Mouse (Mus musculus) neural tube, embryonic 11.5 days (tissue): ENCODE measurements at regions not wholly inside any gene's neighbourhood (a gene's known extent, or its start where the extent isn't known, plus 50 kb on each side); places are given as distances from the start of the nearest gene placed in this dataset.

Experiments
- ATAC-seq: fragments of 200-750 bp; cut with Nextera tagmentation; 2 replicates; pipeline ENCODE4 v1.8.0; 2017; ENCODE audit warnings: moderate number of reproducible peaks, mild to moderate bottlenecking, moderate TSS enrichment, moderate library complexity; ENCODE audit not compliant: insufficient read depth, low FRiP score, low TSS enrichment
- DNase-seq: peaks from one replicate; pipeline ENCODE4 v3.0.0-alpha.2; 2015; ENCODE audit warnings: low spot score
- H3K27ac ChIP-seq: fragments of 300-500 bp; sonication (generic); 2 replicates; pipeline ENCODE4 v1.5.1; 2014; ENCODE audit warnings: low read depth, mild to moderate bottlenecking, low read length
- H3K27me3 ChIP-seq: fragments of 300-500 bp; sonication (generic); 2 replicates; pipeline ENCODE4 v1.6.1; 2014; ENCODE audit warnings: mild to moderate bottlenecking, low read length, mixed read lengths; ENCODE audit not compliant: control insufficient read depth, insufficient read depth
- H3K36me3 ChIP-seq: fragments of 300-500 bp; sonication (generic); 2 replicates; pipeline ENCODE4 v1.6.1; 2014; ENCODE audit warnings: mild to moderate bottlenecking, low read length, moderate library complexity, mixed read lengths; ENCODE audit not compliant: control insufficient read depth, insufficient read depth
- H3K4me1 ChIP-seq: fragments of 300-500 bp; sonication (generic); 2 replicates; pipeline ENCODE4 v1.6.1; 2014; ENCODE audit warnings: low read length, mixed read lengths; ENCODE audit not compliant: control insufficient read depth, insufficient read depth
- H3K4me2 ChIP-seq: fragments of 300-500 bp; sonication (generic); 2 replicates; pipeline ENCODE4 v1.6.1; 2014; ENCODE audit warnings: low read depth, mild to moderate bottlenecking, moderate library complexity
- H3K4me3 ChIP-seq: fragments of 300-500 bp; sonication (generic); 2 replicates; pipeline ENCODE4 v1.5.1; 2014; ENCODE audit warnings: low read depth, low read length
- H3K9ac ChIP-seq: fragments of 300-500 bp; sonication (generic); 2 replicates; pipeline ENCODE4 v1.6.1; 2014; ENCODE audit warnings: mild to moderate bottlenecking, low read length
- H3K9me3 ChIP-seq: fragments of 300-500 bp; sonication (generic); 2 replicates; pipeline ENCODE4 v1.6.1; 2016; ENCODE audit warnings: low read length; ENCODE audit not compliant: control insufficient read depth
- WGBS: fragments of 180-500 bp; shearing (Covaris S2); extraction: QIAGEN DNeasy Blood & Tissue Kit; methylation state at CpG from one replicate; pipeline ENCODE4 v1.1.7; 2014; 5-methylcytosine and 5-hydroxymethylcytosine counted together

DNA sequence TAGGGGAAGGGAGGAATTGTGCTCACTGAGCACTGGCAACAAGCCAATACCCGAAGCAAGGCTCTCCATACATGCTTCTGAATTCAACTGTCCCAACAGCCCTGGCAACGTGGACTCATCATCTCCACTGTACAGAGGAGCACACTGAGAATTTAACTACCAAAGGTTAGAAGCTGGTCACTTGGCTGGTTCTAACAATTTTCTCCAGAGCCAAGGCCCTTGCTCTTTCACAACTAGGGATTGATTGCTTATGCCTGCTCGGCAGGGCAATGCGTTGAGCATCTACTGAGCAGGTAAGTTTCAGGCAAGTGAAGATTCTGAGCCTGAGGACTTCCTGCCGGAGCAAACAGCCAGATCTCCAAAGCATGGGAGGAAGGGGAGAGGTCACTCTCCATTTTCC, 616.0 kb upstream of the Cdh5 start:
- no peak for DNase-seq
- H3K4me3 ChIP-seq = no peak overlapping the region
- WGBS = 86% methylated on average over 5 of the region's 5 CpGs
- no peaks in the 10 kb centered on the region for H3K36me3 ChIP-seq
- H3K27me3 ChIP-seq = no peaks in the 10 kb centered on the region
- H3K27ac ChIP-seq = no peak overlapping the region
- H3K9me3 ChIP-seq = no peaks in the 10 kb centered on the region
- no peak overlapping the region for H3K9ac ChIP-seq
- no peak for ATAC-seq
- no peak overlapping the region for H3K4me2 ChIP-seq
- peaks cover 8% of the 10 kb centered on the region for H3K4me1 ChIP-seq

DNA sequence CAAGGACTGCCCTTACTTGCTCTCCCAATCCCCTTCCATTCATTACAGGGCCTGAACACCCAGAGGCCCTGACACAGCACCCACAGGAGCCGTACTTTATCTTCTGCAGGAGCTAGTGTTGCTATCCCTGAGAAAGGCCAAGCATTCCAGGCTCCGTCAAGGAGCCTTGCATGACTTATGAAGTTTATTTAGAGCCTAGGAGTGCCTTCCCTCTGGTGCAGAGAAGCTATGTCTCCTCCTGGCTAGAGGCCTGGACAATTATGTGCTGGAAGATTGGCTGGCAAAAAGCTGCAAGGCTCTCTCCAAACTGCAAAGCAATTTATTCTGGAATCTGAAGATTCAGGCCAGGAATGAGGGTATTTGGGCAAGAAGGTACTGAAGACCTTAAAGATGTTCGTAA, 612.0 kb upstream of the Cdh5 start:
- WGBS = 85% methylated on average over 3 of the region's 3 CpGs

DNA sequence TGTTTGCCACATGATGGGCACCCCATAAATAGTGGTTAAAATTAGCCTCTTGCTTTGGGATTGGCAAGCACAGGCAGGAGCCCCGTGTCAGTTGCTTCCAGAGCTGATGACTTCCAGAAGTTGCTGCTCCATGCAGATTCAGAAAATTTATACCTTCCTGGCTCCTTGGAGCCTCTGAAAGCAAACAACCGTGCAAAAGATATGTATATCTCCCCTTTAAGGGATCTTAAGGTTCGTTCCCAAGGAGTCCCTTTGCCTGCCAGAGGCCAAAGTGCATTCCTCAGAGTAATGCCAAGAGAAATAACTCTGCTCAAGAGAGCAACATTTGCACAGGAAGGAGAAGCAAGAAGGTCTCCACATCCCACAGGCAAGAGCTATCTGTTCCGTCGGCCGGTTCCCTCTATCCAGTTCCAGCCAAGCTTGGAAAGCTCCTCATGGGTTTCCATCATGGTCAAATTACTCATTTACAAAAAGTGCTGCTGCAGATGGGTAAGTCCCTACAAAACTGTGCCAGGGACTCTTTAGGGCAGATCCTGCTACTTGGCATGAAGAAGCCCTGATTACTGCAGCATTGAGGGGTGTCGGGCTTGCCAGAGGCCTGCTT, 608.4 kb upstream of the Cdh5 start:
- H3K4me2 ChIP-seq = no peak overlapping the region
- no peak overlapping the region for H3K9ac ChIP-seq
- no peaks in the 10 kb centered on the region for H3K9me3 ChIP-seq
- H3K36me3 ChIP-seq = no peaks in the 10 kb centered on the region
- DNase-seq (no peak), ATAC-seq (no peak)
- H3K4me3 ChIP-seq = no peak overlapping the region
- no peaks in the 10 kb centered on the region for H3K4me1 ChIP-seq
- WGBS = 68% methylated on average over 7 of the region's 7 CpGs
- H3K27me3 ChIP-seq = no peaks in the 10 kb centered on the region
- H3K27ac ChIP-seq = no peak overlapping the region

More for the DNA sequence above, 612.0 kb upstream of the Cdh5 start:
- no peak overlapping the region for H3K27ac ChIP-seq
- H3K4me1 ChIP-seq = no peaks in the 10 kb centered on the region
- H3K4me2 ChIP-seq = no peak overlapping the region
- H3K4me3 ChIP-seq = no peak overlapping the region
- no peaks in the 10 kb centered on the region for H3K9me3 ChIP-seq
- ATAC-seq (no peak), DNase-seq (no peak)
- no peaks in the 10 kb centered on the region for H3K36me3 ChIP-seq
- H3K9ac ChIP-seq = no peak overlapping the region
- no peaks in the 10 kb centered on the region for H3K27me3 ChIP-seq

DNA sequence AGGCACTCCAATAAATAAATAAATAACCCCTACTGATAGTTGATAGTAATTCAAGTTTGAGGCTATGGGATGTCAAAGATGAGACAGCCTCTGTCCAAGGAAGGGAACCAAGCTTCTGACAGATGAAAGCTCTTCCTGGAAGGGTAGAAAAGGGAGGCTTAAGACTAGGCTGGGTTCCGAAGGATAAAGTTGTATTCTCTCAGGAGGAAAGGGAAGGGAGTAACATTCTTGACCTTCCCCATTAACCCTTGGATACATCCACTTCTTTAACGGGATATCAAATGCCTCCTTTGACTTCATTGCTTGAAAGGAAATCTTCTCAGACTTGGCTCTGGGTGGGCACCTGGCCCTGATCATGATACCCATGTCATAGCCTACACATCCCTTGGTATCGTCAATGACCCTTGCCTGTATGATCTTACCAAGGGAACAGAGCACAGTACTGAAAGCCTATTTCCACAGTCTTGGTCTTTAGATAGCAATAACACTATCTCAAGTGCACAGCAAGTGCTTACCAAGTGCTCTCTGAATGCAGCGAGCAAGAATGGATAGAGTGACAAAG, 607.4 kb upstream of the Cdh5 start:
- Histone ChIP-seq H3K4me2 (no peak overlapping the region), H3K4me1 (no peaks in the 10 kb centered on the region), H3K27me3 (no peaks in the 10 kb centered on the region), H3K9ac (no peak overlapping the region), H3K4me3 (no peak overlapping the region), H3K36me3 (no peaks in the 10 kb centered on the region), H3K9me3 (no peaks in the 10 kb centered on the region), H3K27ac (no peak overlapping the region)
- no peak for DNase-seq
- ATAC-seq = no peak
- 87% methylated on average over 4 of the region's 4 CpGs for WGBS

DNA sequence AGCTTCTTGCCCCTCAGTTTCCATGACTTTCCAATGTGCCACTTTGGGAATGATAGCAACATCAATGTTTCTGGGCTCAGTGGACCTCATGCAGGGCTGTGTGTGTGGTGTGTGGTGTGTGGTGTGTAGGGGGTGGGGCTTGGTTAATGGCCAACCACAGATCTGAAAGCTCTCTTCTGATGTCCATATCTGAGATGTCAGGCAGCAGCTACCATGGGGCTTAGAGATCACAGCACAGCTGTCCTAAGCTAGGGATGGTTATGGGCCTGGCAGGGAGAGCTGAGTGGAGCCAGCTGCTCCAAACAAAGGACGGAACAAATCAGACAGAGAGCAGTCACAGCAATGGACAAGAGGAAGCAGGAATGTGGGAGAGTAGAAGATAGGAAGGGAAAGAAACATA, 606.8 kb upstream of the Cdh5 start:
- Histone ChIP-seq H3K27ac (no peak overlapping the region), H3K36me3 (no peaks in the 10 kb centered on the region), H3K4me3 (no peak overlapping the region), H3K4me2 (no peak overlapping the region), H3K9me3 (no peaks in the 10 kb centered on the region), H3K4me1 (no peaks in the 10 kb centered on the region), H3K9ac (no peak overlapping the region), H3K27me3 (no peaks in the 10 kb centered on the region)
- ATAC-seq (no peak), DNase-seq (no peak)
- WGBS = 83% methylated on average over 1 of the region's 1 CpGs

DNA sequence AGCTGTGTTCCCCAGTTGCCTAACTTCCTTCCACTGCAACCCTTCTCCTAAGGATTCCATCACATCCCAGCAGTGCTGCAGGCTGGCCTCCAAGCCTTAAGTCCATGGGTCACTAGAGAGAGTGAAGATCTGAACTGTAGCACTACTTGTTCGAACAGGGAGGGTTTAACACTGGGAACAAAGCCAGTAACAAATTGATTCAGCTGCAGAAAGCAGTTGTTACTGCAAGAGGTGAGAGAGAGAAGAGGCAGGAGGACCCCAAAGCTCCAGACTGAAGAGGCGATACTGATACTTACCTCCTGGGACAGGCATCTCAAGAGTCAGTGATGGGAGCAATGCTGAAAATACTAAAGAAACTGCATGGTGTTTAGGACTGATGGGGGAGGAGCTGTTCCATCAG, 600.1 kb upstream of the Cdh5 start:
- Histone ChIP-seq H3K36me3 (no peaks in the 10 kb centered on the region), H3K27ac (no peak overlapping the region), H3K4me1 (no peaks in the 10 kb centered on the region; the same call in 1 of the 2 replicates), H3K9ac (no peak overlapping the region), H3K4me3 (no peak overlapping the region), H3K27me3 (no peaks in the 10 kb centered on the region), H3K9me3 (no peaks in the 10 kb centered on the region), H3K4me2 (no peak overlapping the region)
- WGBS = 88% methylated on average over 2 of the region's 2 CpGs
- DNase-seq (no peak), ATAC-seq (no peak)

DNA sequence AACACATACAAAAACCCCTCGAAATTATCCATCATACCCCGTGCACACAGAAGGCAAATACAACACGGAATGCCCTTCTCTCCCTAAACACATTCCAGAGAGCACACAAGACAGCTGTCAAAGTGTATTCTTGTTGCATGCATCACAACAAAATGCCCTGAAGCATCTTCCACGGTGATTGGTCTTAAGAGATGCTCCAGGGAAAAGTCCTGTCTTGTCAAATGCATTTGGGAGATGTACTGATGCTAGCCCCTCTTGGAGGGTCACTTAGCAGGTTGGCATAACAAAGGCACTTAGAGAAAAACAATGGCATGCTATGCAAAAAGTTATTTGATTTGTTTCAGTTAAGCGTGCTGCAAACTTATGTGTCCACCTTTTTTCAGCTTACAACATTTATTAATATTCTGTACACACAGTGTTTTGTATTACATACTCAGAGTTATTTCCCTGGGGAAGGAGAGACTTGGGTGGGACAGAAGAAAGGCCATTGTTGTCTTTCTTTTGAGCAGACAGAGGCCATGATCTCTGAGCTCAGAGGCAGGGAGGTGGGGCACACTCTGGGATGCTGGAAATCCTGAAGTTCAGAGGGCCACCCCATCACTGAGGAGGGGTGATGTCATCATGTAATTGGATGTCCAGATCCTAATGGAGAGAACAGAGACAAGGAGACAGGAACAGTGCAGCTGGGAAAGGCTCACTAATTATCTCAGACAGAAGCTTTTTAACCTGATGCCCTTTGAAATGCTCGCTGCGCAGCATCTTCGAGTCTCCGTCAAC, 598.2 kb upstream of the Cdh5 start:
- H3K36me3 ChIP-seq = no peaks in the 10 kb centered on the region
- H3K4me2 ChIP-seq = no peak overlapping the region
- H3K27me3 ChIP-seq = no peaks in the 10 kb centered on the region
- no peak overlapping the region for H3K4me3 ChIP-seq
- H3K9ac ChIP-seq = no peak overlapping the region
- no peaks in the 10 kb centered on the region; the same call in 1 of the 2 replicates for H3K4me1 ChIP-seq
- DNase-seq (no peak), ATAC-seq (no peak)
- H3K9me3 ChIP-seq = no peaks in the 10 kb centered on the region
- no peak overlapping the region for H3K27ac ChIP-seq
- WGBS = 78% methylated on average over 9 of the region's 9 CpGs

DNA sequence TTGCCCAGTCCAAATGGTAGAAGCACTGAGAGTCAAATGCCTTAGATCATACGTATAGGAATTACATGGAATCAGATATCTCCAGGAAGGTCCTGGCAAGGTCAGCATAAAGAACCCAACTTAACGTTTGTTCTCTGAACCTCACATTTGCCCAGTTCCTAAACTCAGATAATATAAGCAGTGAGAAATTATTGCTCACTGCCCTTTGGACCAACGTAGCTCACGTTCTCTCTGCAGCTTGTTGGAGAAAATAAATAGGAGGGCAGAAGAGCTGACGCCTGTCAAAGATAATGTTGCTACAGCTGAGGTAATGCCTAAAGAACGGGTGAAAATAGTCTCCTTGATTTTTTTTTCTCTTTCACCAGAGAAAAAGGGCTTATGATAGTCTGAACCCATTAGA, 595.1 kb upstream of the Cdh5 start:
- no peak overlapping the region for H3K9ac ChIP-seq
- H3K4me1 ChIP-seq = no peaks in the 10 kb centered on the region; the same call in 1 of the 2 replicates
- H3K36me3 ChIP-seq = no peaks in the 10 kb centered on the region
- DNase-seq (no peak), ATAC-seq (no peak)
- no peaks in the 10 kb centered on the region for H3K27me3 ChIP-seq
- 65% methylated on average over 6 of the region's 6 CpGs for WGBS
- H3K9me3 ChIP-seq = no peaks in the 10 kb centered on the region
- no peak overlapping the region for H3K4me3 ChIP-seq
- H3K4me2 ChIP-seq = no peak overlapping the region
- no peak overlapping the region for H3K27ac ChIP-seq

DNA sequence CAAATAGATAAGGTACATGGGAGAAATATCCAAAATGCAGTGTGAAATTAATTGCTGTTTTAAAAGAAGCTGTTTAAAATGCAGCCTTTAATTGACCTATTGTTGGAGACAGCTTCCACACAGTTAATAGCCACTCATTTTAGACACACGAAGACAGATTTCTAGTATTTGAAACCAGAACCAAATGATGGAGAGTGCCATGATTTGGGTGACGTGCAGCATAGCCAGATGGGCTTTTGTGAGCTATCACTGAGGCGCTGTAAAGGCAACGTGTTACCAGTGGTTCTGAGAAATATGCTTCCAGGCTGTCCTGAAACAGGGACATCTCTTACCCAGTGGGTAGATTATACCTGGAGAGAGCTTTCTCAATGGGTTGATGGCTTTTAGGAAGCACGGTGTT, 594.4 kb upstream of the Cdh5 start:
- no peak for ATAC-seq
- no peaks in the 10 kb centered on the region; the same call in 1 of the 2 replicates for H3K4me1 ChIP-seq
- H3K4me3 ChIP-seq = no peak overlapping the region
- 79% methylated on average over 5 of the region's 5 CpGs for WGBS
- H3K36me3 ChIP-seq = no peaks in the 10 kb centered on the region
- H3K9me3 ChIP-seq = no peaks in the 10 kb centered on the region
- DNase-seq = no peak
- H3K27me3 ChIP-seq = no peaks in the 10 kb centered on the region
- no peak overlapping the region for H3K4me2 ChIP-seq
- no peak overlapping the region for H3K9ac ChIP-seq
- H3K27ac ChIP-seq = no peak overlapping the region
